Mouse (Mus musculus): ENCODE measurements at regions not wholly inside any gene's neighbourhood (a gene's known extent, or its start where the extent isn't known, plus 50 kb on each side); places are given as distances from the start of the nearest gene placed in this dataset.
"Not testable (repeated sequence)": the region's sequence is repeated elsewhere in the genome, so short reads cannot be mapped to it uniquely, and the experiment has no call there.

- no peak for DNase-seq
Measured at GRCm38 (mm10) chr13:35601560-35602135, 58.0 kb upstream of the Cdyl start.

GRCm38 (mm10) chr13:35603080-35603479, 56.6 kb upstream of the Cdyl start:
- DNase-seq: no peak

DNA sequence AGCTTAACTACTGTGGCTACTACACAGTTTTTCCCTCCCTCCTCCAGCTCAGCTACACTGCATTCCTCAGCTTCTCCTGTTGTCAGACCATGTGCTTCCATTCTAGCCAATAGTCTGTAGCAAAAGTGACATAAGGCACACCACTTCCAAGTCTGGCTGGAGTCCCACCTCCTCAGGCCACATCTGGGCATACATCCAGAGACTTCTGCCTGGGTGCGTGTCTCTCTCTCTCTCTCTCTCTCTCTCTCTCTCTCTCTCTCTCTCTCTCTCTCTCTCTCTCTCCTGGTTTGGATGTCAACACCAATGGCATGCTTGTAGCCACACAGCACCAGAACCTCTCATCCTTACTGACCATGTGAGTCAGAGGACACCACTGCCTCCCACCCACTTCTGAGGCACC, 55.6 kb upstream of the Cdyl start:
- peak; percentile 33 to 41 for DNase-seq

DNA sequence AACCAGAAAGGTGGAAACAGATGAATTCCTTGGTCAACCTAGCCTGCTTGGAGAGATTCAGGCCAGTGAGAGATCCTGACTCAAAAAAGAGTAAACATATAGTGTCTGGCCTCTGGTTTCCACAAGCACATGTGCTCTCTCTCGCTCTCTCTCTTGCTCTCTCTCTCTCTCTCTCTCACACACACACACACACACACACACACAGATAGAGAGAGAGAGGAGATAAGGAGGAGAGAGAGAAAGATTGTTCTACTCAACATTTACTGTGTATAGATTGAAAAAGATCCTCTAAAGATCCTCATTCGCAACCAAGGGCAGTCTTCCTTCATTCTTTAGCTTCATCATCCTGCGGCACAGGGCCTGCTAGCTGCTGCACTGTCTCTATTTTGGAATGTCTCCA, 54.9 kb upstream of the Cdyl start:
- DNase-seq: no peak

GRCm38 (mm10) chr13:35606857-35607561, 52.6 kb upstream of the Cdyl start:
- not testable (repeated sequence) for DNase-seq

GRCm38 (mm10) chr13:35607710-35608109, 51.9 kb upstream of the Cdyl start:
- no peak for DNase-seq

Data from adrenal gland, postnatal 36 days (tissue).